Mouse (Mus musculus) brain, adult 2 months (tissue): ENCODE measurements around the gene H2-Q2.
A peak's percentile ranks its signal among the peaks of the same experiment; 100 is the strongest.
"Not testable (repeated sequence)": the region's sequence is repeated elsewhere in the genome, so short reads cannot be mapped to it uniquely, and the experiment has no call there.

Source experiments
- DNase-seq: peaks from one replicate; pipeline ENCODE4 v3.0.0; 2011; ENCODE audit warnings: low read depth, low spot score

H2-Q2 gene

GRCm38 (mm10) chr17:35359470-35359862 lies 17.4 kb downstream of the H2-Q2 start:
- no peak for DNase-seq

GRCm38 (mm10) chr17:35379369-35379728 lies 37.3 kb downstream of the H2-Q2 start, which contains the start of gene H2-Q4:
TSS of gene H2-Q4 (plus strand) at chr17:35379617.
- DNase-seq = peak; percentile 78

GRCm38 (mm10) chr17:35379729-35380451 lies 37.8 kb downstream of the H2-Q2 start:
- no peak for DNase-seq

- DNase-seq = not testable (repeated sequence)
Measured at GRCm38 (mm10) chr17:35389796-35390195, 47.8 kb downstream of the H2-Q2 start.

DNA sequence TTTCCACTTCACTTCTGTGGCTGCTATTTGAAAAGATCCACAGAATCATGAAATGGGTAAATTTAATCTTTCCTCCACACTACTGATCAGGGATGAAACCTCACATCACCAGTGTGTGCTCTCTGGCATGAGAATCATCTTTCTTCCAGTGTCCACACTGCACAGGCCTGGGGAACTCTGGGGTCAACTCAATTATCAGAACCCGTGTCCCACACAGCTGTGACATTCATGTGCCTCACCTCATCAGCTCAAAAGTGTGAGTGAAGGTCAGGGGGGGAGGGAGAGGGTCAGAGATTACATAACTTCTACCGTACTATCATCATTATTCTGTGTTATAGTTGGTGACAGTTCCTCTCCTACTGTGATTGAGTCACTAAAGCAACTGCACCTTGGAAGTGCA lies 50.6 kb downstream of the H2-Q2 start:
- DNase-seq = not testable (repeated sequence)

GRCm38 (mm10) chr17:35393864-35394800 lies 52.1 kb downstream of the H2-Q2 start:
- DNase-seq = not testable (repeated sequence)
